Comparison of ENCODE assay signal across 9 mouse cellular contexts in the genomic region with DNA sequence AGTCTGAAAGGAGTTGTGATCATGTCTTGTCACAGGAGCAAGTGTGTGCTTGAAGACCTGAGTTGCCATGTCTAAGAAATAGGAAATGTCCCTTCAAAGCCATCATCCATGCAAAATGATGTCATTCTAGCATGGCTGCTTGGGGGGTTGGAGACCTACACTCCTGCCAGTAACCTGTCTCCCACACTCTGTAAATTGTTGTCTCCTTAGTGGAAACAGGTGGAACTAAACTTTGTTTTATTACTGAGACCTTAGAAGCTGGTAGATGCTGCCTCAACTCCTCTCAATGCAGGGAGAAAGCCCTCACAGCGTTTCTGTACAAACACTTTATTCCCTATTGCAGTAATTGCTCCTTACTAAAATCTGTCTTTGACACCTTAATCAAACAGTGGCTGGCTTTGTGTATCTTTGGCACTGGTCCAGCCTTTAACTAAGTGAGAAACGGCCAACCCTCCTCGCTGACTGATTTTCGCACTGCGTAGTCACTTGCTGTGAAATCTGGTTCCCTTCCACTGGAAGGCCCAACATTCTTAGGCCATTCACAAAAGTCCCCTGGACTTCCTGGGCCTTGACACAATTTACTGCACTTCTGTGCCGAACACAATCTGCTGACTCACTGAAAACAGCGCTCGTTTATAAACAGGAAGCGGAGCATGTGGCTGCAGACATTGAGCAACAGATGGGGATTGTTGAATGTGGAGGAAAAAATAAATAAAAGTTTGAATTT.
DNase-seq lines count a peak whose midpoint lies in the region; ATAC-seq and TF ChIP-seq lines count a peak whose summit lies in the region.
"Had no signal": no experiment of that assay in that cellular context is flagged by ENCODE, and none has a peak within 500 bp of the region (broad histone marks: within the 10 kb centered on the region; RNA-seq: fewer than 3 reads in every experiment).

No protein-coding gene starts in this region.

- ATAC-seq in hindbrain, postnatal 0 days: peak; percentile 70
- ATAC-seq in megakaryocyte, adult 5-6 weeks (ENCODE audit: poor library complexity, severe bottlenecking): peak; percentile 94
- ATAC-seq in activated CD4-positive, CD25-positive, alpha-beta regulatory T cell, adult 4 months: no peak
- ATAC-seq: Patski had no signal

- H3K36me3 ChIP-seq in heart, embryonic 10.5 days: no peaks in the 10 kb centered on the region
- no peaks in the 10 kb centered on the region for H3K36me3 ChIP-seq in C2C12 (ENCODE audit: control insufficient read depth, insufficient read depth)
- H3K36me3 ChIP-seq in hindbrain, postnatal 0 days (ENCODE audit: insufficient read depth, low read length): no peaks in the 10 kb centered on the region

- no peaks in the 10 kb centered on the region for H3K27me3 ChIP-seq in heart, embryonic 10.5 days (ENCODE audit: insufficient read depth, poor library complexity, severe bottlenecking)
- no peaks in the 10 kb centered on the region for H3K27me3 ChIP-seq in C2C12 (ENCODE audit: control insufficient read depth, insufficient read depth, insufficient read length)
- no peaks in the 10 kb centered on the region for H3K27me3 ChIP-seq in hindbrain, postnatal 0 days (ENCODE audit: insufficient read depth, low read length)
- H3K27me3 ChIP-seq: Patski had no signal

- H3K79me3 ChIP-seq in C2C12 (ENCODE audit: low read depth): no peaks in the 10 kb centered on the region

- no peaks in the 10 kb centered on the region for H3K79me2 ChIP-seq in C2C12 (ENCODE audit: control insufficient read depth, insufficient read depth)

- no peak overlapping the region for H3K4me2 ChIP-seq in hindbrain, postnatal 0 days (ENCODE audit: low read depth, low read length)

- DNase-seq in heart, adult 11 months: peak; percentile 98
- no peak for DNase-seq in heart, embryonic 10.5 days (ENCODE audit: low spot score)
- DNase-seq in fibroblast of lung, adult 2 months (ENCODE audit: low read depth): peak; percentile 63
- peak; percentile 64 for DNase-seq in hindbrain, postnatal 0 days (ENCODE audit: low spot score)
- peak; percentile 55 for DNase-seq in layer of hippocampus, postnatal 36 days

- TF ChIP-seq CTCF in C2C12 (IDR thresholded peaks at IDR 0.05; ENCODE audit: control insufficient read depth, insufficient read depth, insufficient read length): no peak
- no peak for TF ChIP-seq CTCF in hindbrain, postnatal 0 days (IDR thresholded peaks at IDR 0.05; ENCODE audit: low read depth)

- H3K4me1 ChIP-seq in heart, embryonic 10.5 days: no peaks in the 10 kb centered on the region
- 0 out of 2 replicates have a peak, but pooled peaks cover 5% of the 10 kb centered on the region for H3K4me1 ChIP-seq in hindbrain, postnatal 0 days (ENCODE audit: insufficient read depth, low read length)

- 70% methylated on average over 9 of the region's 9 CpGs for WGBS in heart, embryonic 10.5 days
- 28% methylated on average over 9 of the region's 9 CpGs for WGBS in hindbrain, postnatal 0 days

- no peak overlapping the region for H3K4me3 ChIP-seq in heart, embryonic 10.5 days
- no peak overlapping the region for H3K4me3 ChIP-seq in C2C12 (ENCODE audit: insufficient read depth, poor library complexity, severe bottlenecking)
- no peak overlapping the region for H3K4me3 ChIP-seq in hindbrain, postnatal 0 days (ENCODE audit: low read length)

- no peak overlapping the region for H3K27ac ChIP-seq in heart, embryonic 10.5 days
- H3K27ac ChIP-seq in hindbrain, postnatal 0 days: no peak overlapping the region

- H3K9me3 ChIP-seq in heart, embryonic 10.5 days: no peaks in the 10 kb centered on the region
- H3K9me3 ChIP-seq in hindbrain, postnatal 0 days (ENCODE audit: low read length): no peaks in the 10 kb centered on the region

- no peak overlapping the region for H3K9ac ChIP-seq in hindbrain, postnatal 0 days (replicated peaks; ENCODE audit: low read length)

- H3ac ChIP-seq in C2C12 (ENCODE audit: control insufficient read depth, insufficient read length, low read depth): no peak overlapping the region

TF ChIP-seq in C2C12, 6 proteins besides CTCF, POLR2A, EP300 and RAD21:
- peak; percentile 17 for TF ChIP-seq CEBPB (IDR thresholded peaks at IDR 0.05; ENCODE audit: low read depth)
- no peak for TF ChIP-seq MYOG (IDR thresholded peaks at IDR 0.05; ENCODE audit: control insufficient read depth, extremely low read depth, insufficient read length)
- TF ChIP-seq FOSL1 (IDR thresholded peaks at IDR 0.05; ENCODE audit: insufficient read depth, low read length, poor library complexity, severe bottlenecking): no peak
